Mouse (Mus musculus): ENCODE measurements around the gene Ctf2. TPM values are rescaled to one million over a fixed set of nuclear protein-coding genes. Genes with fewer than 3 reads are reported as not detected.

Ctf2 gene
- total RNA-seq, 2 experiments from 2014 or later = not detected

- no peak for DNase-seq
Observed at GRCm38 (mm10) chr7:127760478-127760877, 28.5 kb upstream of the Ctf2 start.

- no peak for DNase-seq
Observed at GRCm38 (mm10) chr7:127759716-127760115, 27.8 kb upstream of the Ctf2 start.

- no peak for DNase-seq
Observed at GRCm38 (mm10) chr7:127753741-127754140, 21.8 kb upstream of the Ctf2 start.

DNA sequence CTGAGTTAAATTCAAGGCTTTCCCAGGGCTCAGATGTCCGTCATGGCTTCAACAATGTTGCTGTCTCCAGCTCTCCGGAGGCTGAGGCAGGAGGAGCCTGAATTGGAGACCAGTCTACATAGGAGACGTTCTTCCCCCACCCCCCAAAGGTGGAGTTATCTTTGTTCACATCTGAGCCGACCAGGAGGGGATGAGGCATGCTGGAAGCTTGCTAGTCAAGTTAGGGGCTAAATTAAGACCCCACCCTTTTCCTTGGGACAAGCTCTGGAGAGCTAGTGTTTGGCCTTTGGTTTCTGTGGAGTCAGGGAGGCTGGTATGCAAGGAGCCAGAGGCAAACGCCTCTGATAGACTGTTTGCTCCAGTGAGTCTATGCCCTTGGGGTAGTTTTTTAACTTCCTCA, 21.2 kb upstream of the Ctf2 start:
- no peak for DNase-seq

DNA sequence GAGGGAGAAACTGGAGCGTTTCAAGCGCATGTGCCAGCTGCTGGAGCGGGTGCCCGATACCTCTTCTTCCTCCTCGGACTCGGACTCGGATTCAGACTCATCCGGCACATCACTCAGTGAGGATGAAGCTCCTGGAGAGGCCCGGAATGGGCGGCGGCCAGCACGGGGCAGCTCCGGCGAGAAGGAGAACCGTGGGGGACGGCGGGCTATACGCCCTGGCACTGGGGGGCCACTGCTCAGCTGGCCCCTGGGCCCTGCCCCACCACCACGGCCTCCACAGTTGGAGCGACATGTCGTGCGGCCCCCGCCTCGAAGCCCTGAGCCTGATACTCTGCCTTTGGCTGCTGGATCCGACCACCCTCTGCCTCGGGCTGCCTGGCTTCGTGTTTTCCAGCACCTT, 20.1 kb upstream of the Ctf2 start:
- no peak for DNase-seq

- DNase-seq = no peak
Observed at GRCm38 (mm10) chr7:127751619-127752018, 19.7 kb upstream of the Ctf2 start.

GRCm38 (mm10) chr7:127750131-127751127, 18.5 kb upstream of the Ctf2 start:
- no peak for DNase-seq

DNA sequence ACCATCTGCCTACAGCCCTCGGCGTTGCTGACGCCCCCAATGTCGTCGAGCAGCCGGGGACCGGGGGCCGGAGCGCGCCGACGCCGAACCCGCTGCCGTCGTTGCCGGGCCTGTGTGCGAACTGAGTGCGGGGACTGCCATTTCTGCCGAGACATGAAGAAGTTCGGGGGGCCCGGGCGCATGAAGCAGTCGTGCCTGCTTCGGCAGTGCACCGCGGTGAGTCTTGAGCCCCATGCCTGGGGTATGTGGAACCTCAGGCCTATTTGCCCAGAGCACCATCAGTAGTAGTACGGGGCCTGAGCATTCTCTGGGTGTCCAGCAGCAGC, 16.2 kb upstream of the Ctf2 start:
- DNase-seq = no peak

- no peak for DNase-seq
Observed at GRCm38 (mm10) chr7:127747559-127748234, 15.7 kb upstream of the Ctf2 start.

DNA sequence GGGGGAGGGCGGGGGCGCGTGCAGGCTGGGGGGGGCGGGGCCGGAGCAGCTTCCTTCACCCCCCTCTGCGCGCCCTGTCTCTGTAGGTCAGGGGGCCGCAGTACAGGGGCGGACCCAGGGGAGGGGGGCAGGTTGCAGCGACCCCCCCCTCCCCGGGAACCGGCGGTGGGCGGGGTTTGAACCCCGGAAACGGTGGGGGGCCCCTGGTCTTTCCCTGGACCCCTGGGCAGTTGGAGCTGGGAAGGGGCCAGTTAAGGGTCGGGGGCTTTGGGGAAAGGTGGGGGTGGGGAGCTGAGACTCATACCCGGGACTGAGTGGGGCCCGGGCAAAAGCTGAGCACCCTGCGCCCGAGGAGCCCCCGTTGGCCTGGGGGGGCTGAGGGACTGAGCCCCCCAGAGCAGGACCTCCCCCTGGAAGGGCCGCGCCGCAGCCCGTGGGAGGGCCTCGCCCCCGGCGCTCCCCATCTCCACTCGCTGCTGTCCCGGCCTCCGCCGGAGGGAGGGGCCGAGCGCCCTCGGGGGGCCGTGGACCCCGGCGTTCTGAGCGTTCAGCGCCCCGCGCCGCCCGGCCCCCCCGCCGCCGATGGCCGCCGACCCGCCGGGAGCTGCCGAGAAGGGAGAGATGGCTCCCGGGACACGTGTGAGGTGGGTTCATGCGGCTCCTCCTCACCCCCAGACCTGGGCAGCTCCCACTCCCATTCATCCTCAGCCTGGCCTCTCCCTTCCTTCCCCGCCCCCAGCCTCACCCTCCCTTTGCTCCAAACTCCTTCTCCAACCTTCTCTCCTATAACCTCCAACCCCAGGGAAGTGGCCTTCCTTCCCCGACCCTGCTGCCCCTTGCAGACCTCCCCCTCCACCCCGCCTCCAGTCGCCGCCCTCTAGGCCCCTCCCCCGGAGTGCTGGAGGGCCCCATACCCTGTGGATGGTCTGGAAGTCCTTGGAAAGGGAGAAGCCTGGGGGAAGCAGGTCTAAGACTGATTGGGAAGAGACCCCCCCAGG, 14.8 kb upstream of the Ctf2 start:
- peak in 1 of 2 experiments; percentile 25 for DNase-seq

- peak; percentile 98 to 99 for DNase-seq
Observed at GRCm38 (mm10) chr7:127745652-127746493, 13.9 kb upstream of the Ctf2 start.

DNA sequence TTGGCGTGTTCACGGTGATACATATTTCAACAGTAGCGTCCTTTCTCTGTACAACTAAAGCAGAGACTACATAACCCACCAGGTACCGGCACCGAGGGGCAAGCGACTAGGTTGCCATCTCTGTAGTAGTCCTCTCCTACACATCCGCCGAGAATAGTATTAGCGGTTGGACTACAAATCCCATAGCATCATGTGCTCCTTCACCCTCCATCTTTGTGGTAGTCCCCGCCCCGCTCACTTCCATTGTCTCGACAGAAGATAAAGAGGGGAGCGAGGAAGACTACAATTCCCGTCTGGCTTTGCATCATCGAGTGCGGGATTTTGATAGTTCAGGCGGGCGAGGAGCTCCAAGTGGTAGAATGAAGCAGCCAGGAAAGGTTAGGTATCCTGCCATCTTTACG, 13.3 kb upstream of the Ctf2 start:
- DNase-seq = peak; percentile 95 to 97

DNA sequence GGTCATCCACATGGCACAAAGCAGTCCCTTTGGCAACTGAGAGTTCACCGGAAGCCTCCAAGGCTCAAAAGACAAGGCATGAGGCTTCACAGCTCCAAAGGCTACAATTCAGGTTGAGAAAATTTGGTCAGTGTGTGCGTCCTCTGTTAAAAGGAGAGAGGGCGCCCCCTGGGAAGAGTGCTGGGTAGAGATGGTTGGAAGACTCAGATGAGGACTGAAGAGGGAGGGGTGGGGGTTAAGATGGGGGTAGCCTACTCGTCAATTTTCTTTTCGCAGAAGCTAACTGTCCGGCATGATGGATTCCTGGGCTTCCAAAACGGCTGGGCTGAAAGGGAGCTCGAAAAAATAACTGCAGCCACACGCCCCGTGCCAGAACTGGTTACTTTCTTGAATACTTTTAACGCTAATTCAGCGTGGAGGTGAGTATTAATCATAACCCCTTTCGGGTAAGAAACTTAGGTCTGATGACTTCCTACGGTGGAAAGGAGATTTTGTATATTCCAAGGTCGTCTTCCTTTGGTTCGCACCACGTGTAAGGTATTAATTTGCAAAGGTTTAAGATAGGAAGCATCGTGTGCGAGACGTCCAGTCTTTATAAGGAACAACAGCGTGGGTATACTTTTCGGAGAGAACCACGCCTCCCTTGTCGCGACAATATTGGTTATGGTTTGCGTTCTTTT, 12.5 kb upstream of the Ctf2 start, which contains the start of gene Fbxl19:
Gene Fbxl19, plus strand, starts transcription at position 178 of the 680 bp plus-strand sequence.
- DNase-seq = peak; percentile 68 to 86

DNA sequence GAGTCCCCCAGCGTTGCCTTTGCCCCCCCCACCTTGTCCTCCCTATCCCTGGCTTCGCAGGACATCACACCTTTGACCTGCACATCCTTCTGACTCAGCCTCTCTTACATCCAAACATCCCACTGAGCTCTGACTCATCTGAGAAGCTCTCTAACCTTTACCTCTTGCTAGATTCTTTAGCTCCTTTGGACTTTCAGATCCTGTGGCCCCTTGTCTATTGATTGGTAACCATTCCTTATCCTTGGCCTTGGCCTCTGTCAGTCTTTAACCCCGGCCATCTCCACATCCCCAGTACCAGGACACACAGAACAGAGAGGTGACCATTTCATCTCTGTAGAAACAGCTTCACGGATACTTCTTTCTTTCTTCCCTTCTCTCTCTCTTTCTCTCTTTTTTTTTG, 1.8 kb downstream of the Ctf2 start:
- DNase-seq = no peak

- DNase-seq = no peak
Observed at GRCm38 (mm10) chr7:127727898-127728297, 4.1 kb downstream of the Ctf2 start.

GRCm38 (mm10) chr7:127725924-127726323, 6.0 kb downstream of the Ctf2 start:
- no peak for DNase-seq

DNA sequence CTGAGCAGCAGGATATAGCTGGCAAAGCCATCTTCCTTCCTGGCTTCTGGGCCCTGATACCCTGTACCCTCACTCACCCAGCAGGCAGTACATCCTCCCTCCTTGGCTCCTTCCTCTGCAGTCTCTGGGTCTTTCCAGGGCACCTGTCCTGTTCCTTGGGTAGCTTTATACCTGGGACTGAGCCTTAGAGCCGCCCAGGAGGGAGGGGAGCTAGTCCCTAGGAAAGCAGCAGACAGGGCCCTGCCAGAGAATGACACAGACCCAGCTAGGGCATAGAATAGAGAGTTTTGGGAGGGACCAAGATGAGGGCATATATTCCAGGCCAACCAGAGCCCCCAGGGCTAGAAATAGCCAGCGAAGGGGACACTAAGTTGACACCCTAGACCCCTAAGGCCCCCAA, 6.5 kb downstream of the Ctf2 start:
- no peak for DNase-seq

GRCm38 (mm10) chr7:127719258-127719657, 12.7 kb downstream of the Ctf2 start:
- no peak for DNase-seq

GRCm38 (mm10) chr7:127718339-127718738, 13.6 kb downstream of the Ctf2 start:
- DNase-seq = no peak

DNA sequence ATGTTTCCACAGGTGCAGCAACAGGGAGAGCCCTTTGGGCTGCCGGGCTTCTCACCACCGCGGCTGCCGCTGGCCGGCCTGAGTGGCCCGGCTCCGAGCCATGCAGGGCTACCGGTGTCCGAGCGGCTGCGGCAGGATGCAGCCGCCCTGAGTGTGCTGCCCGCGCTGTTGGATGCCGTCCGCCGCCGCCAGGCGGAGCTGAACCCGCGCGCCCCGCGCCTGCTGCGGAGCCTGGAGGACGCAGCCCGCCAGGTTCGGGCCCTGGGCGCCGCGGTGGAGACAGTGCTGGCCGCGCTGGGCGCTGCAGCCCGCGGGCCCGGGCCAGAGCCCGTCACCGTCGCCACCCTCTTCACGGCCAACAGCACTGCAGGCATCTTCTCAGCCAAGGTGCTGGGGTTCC, 15.0 kb downstream of the Ctf2 start:
- DNase-seq = peak; percentile 72 to 75

DNA sequence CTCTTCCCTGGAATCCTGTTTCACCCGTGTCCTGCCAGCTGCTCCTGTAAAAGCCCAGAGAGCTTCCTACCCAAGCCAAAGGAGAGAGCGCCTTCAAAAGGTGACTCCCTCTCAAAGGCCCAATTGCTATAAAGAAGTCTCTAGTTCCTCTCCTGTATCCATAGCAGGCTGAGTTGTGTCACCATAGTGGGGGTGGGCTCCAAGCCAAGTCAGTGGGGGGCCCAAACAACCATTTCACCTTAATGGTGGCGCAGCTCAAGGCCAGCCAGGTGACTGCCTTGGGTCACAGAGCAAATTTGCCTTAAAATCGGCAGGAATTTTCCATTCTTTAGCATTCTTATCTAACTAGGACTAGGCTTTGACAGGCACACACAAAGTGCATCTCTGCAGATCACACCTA, 17.1 kb downstream of the Ctf2 start:
- no peak for DNase-seq

Measured in heart, adult 18-20 months (tissue).